Mouse (Mus musculus): ENCODE results near the gene Mllt1. TPM values are rescaled to one million over a fixed set of nuclear protein-coding genes. Genes with fewer than 3 reads are reported as not detected.

Gene Mllt1
- total and polyA plus RNA-seq, 2 experiments from 2014 or later, result 52.0 to 131 TPM

GRCm38 (mm10) chr17:56874936-56875651 is 60.1 kb downstream of the Mllt1 start, which contains the start of gene 1700061G19Rik:
1700061G19Rik (plus strand) TSS chr17:56875477.
- Histone ChIP-seq H3K27me3 (ENCODE audit: insufficient read depth, low read length) (no peaks in the 10 kb centered on the region), H3K9ac (replicated peaks; ENCODE audit: low read length) (no peak within 1 kb of the TSS), H3K4me3 (ENCODE audit: low read length) (no peak within 1 kb of the TSS), H3K36me3 (ENCODE audit: insufficient read depth, low read length) (no peaks in the 10 kb centered on the region), H3K9me3 (ENCODE audit: low read length) (no peaks in the 10 kb centered on the region), H3K27ac (no peak within 1 kb of the TSS), H3K4me2 (ENCODE audit: low read depth, low read length) (no peak within 1 kb of the TSS), H3K4me1 (ENCODE audit: insufficient read depth, low read length) (no peaks in the 10 kb centered on the region)
- no peak for ATAC-seq
- WGBS, result 85% methylated on average over 12 of the region's 12 CpGs
- no peak for DNase-seq (ENCODE audit: low spot score)
- no peak for TF ChIP-seq CTCF (IDR thresholded peaks at IDR 0.05; ENCODE audit: low read depth)

GRCm38 (mm10) chr17:56874237-56874636 is 61.0 kb downstream of the Mllt1 start, which contains the start of gene Acsbg2:
Acsbg2 (minus strand) TSS chr17:56874447.
- TF ChIP-seq CTCF (IDR thresholded peaks at IDR 0.05; ENCODE audit: low read depth), result no peak
- WGBS, result 82% methylated on average over 2 of the region's 2 CpGs

GRCm38 (mm10) chr17:56872512-56872911 is 62.7 kb downstream of the Mllt1 start:
- Histone ChIP-seq H3K27me3 (ENCODE audit: insufficient read depth, low read length) (no peaks in the 10 kb centered on the region), H3K4me3 (ENCODE audit: low read length) (no peak overlapping the region), H3K36me3 (ENCODE audit: insufficient read depth, low read length) (no peaks in the 10 kb centered on the region), H3K9ac (replicated peaks; ENCODE audit: low read length) (no peak overlapping the region), H3K4me2 (ENCODE audit: low read depth, low read length) (no peak overlapping the region), H3K9me3 (ENCODE audit: low read length) (no peaks in the 10 kb centered on the region), H3K27ac (no peak overlapping the region), H3K4me1 (ENCODE audit: insufficient read depth, low read length) (no peaks in the 10 kb centered on the region)
- no peak for TF ChIP-seq CTCF (IDR thresholded peaks at IDR 0.05; ENCODE audit: low read depth)
- no peak for DNase-seq (ENCODE audit: low spot score)
- ATAC-seq, result no peak
- WGBS, result 80% methylated on average over 7 of the region's 7 CpGs

More at GRCm38 (mm10) chr17:56874237-56874636, 61.0 kb downstream of the Mllt1 start, which contains the start of gene Acsbg2:
- Histone ChIP-seq H3K9ac (replicated peaks; ENCODE audit: low read length) (no peak within 1 kb of the TSS), H3K36me3 (ENCODE audit: insufficient read depth, low read length) (no peaks in the 10 kb centered on the region), H3K4me1 (ENCODE audit: insufficient read depth, low read length) (no peaks in the 10 kb centered on the region), H3K9me3 (ENCODE audit: low read length) (no peaks in the 10 kb centered on the region), H3K27me3 (ENCODE audit: insufficient read depth, low read length) (no peaks in the 10 kb centered on the region), H3K4me3 (ENCODE audit: low read length) (no peak within 1 kb of the TSS), H3K27ac (no peak within 1 kb of the TSS), H3K4me2 (ENCODE audit: low read depth, low read length) (no peak within 1 kb of the TSS)
- ATAC-seq (no peak), DNase-seq (ENCODE audit: low spot score) (no peak)

DNA sequence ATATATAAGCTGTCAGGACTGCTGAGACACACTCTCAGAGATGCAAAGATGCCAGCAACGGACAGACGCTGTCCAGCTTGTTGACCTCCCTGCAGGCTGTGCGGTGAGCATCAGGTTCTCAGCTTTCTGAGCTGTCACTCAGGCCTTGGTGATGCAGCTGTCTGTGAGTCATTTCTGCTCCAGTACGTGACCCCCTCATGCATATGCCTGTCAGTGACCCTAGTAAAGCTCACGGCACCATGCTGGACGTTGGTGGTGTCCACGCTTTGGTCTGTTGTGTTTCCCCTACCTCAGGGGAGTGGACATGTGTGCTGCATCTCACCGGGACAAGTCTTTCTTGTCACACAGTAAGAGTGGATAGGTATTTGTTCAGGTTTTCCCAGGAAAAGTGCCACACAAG is 63.4 kb downstream of the Mllt1 start:
- Histone ChIP-seq H3K36me3 (ENCODE audit: insufficient read depth, low read length) (no peaks in the 10 kb centered on the region), H3K27me3 (ENCODE audit: insufficient read depth, low read length) (no peaks in the 10 kb centered on the region), H3K9ac (replicated peaks; ENCODE audit: low read length) (no peak overlapping the region), H3K9me3 (ENCODE audit: low read length) (no peaks in the 10 kb centered on the region), H3K4me2 (ENCODE audit: low read depth, low read length) (no peak overlapping the region), H3K27ac (no peak overlapping the region), H3K4me1 (ENCODE audit: insufficient read depth, low read length) (no peaks in the 10 kb centered on the region), H3K4me3 (ENCODE audit: low read length) (no peak overlapping the region)
- no peak for DNase-seq (ENCODE audit: low spot score)
- 68% methylated on average over 8 of the region's 8 CpGs for WGBS
- TF ChIP-seq CTCF (IDR thresholded peaks at IDR 0.05; ENCODE audit: low read depth), result no peak
- ATAC-seq, result no peak

- WGBS, result 74% methylated on average over 15 of the region's 15 CpGs
- no peak overlapping the region for H3K4me2 ChIP-seq (ENCODE audit: low read depth, low read length)
- no peak overlapping the region for H3K27ac ChIP-seq
- no peaks in the 10 kb centered on the region for H3K9me3 ChIP-seq (ENCODE audit: low read length)
- H3K4me1 ChIP-seq (ENCODE audit: insufficient read depth, low read length), result no peaks in the 10 kb centered on the region
- no peak for TF ChIP-seq CTCF (IDR thresholded peaks at IDR 0.05; ENCODE audit: low read depth)
- no peak overlapping the region for H3K9ac ChIP-seq (replicated peaks; ENCODE audit: low read length)
- no peak overlapping the region for H3K4me3 ChIP-seq (ENCODE audit: low read length)
- no peaks in the 10 kb centered on the region for H3K36me3 ChIP-seq (ENCODE audit: insufficient read depth, low read length)
- no peak for DNase-seq (ENCODE audit: low spot score)
- ATAC-seq, result no peak
- no peaks in the 10 kb centered on the region for H3K27me3 ChIP-seq (ENCODE audit: insufficient read depth, low read length)
Measured at GRCm38 (mm10) chr17:56870287-56870953, 64.8 kb downstream of the Mllt1 start.

- no peak overlapping the region for H3K9ac ChIP-seq (replicated peaks; ENCODE audit: low read length)
- H3K4me1 ChIP-seq (ENCODE audit: insufficient read depth, low read length), result no peaks in the 10 kb centered on the region
- 59% methylated on average over 9 of the region's 9 CpGs for WGBS
- ATAC-seq (no peak), DNase-seq (ENCODE audit: low spot score) (no peak)
- H3K4me3 ChIP-seq (ENCODE audit: low read length), result no peak overlapping the region
- no peak overlapping the region for H3K27ac ChIP-seq
- no peaks in the 10 kb centered on the region for H3K9me3 ChIP-seq (ENCODE audit: low read length)
- H3K4me2 ChIP-seq (ENCODE audit: low read depth, low read length), result no peak overlapping the region
- H3K27me3 ChIP-seq (ENCODE audit: insufficient read depth, low read length), result no peaks in the 10 kb centered on the region
- no peaks in the 10 kb centered on the region for H3K36me3 ChIP-seq (ENCODE audit: insufficient read depth, low read length)
- no peak for TF ChIP-seq CTCF (IDR thresholded peaks at IDR 0.05; ENCODE audit: low read depth)
Measured at GRCm38 (mm10) chr17:56869481-56869977, 65.7 kb downstream of the Mllt1 start.

Data from hindbrain, postnatal 0 days (tissue).